Mouse (Mus musculus): Measurements from ENCODE around the gene Tnfaip1. TPM values are rescaled to one million over a fixed set of nuclear protein-coding genes. Genes with fewer than 3 reads are reported as not detected.

Tnfaip1 gene
- polyA plus RNA-seq, 1 experiment = 38.2 TPM

GRCm38 (mm10) chr11:78547718-78548460 lies 11.8 kb upstream of the Tnfaip1 start:
- Histone ChIP-seq H3K9me3 (replicated peaks; ENCODE audit: control insufficient read depth, insufficient read depth, low read length, poor library complexity, severe bottlenecking) (no peaks in the 10 kb centered on the region), H3K36me3 (ENCODE audit: control insufficient read depth, insufficient read depth, low read length, poor library complexity, severe bottlenecking) (peaks cover 14% of the 10 kb centered on the region), H3K4me1 (ENCODE audit: control insufficient read depth, insufficient read depth, low read length) (no peaks in the 10 kb centered on the region), H3K9ac (ENCODE audit: low read depth, poor library complexity, severe bottlenecking) (peak overlapping the region; percentile 77; the same call in 1 of the 2 replicates), H3K27me3 (ENCODE audit: control insufficient read depth, insufficient read depth, low read length, poor library complexity, severe bottlenecking) (no peaks in the 10 kb centered on the region), H3K4me3 (ENCODE audit: low read depth, low read length) (no peak overlapping the region), H3K27ac (ENCODE audit: insufficient read depth, low read length) (no peak overlapping the region)
- TF ChIP-seq CTCF (IDR thresholded peaks at IDR 0.05; ENCODE audit: low read depth, low read length) (no peak), POLR2A (IDR thresholded peaks at IDR 0.05; ENCODE audit: insufficient read depth, low read length) (no peak), EP300 (IDR thresholded peaks at IDR 0.05; ENCODE audit: insufficient read depth, low read depth, low read length) (no peak)

- Histone ChIP-seq H3K27me3 (ENCODE audit: control insufficient read depth, insufficient read depth, low read length, poor library complexity, severe bottlenecking) (no peaks in the 10 kb centered on the region), H3K27ac (ENCODE audit: insufficient read depth, low read length) (no peak overlapping the region), H3K9me3 (replicated peaks; ENCODE audit: control insufficient read depth, insufficient read depth, low read length, poor library complexity, severe bottlenecking) (no peaks in the 10 kb centered on the region), H3K9ac (ENCODE audit: low read depth, poor library complexity, severe bottlenecking) (no peak overlapping the region), H3K4me3 (ENCODE audit: low read depth, low read length) (no peak overlapping the region), H3K4me1 (ENCODE audit: control insufficient read depth, insufficient read depth, low read length) (no peaks in the 10 kb centered on the region), H3K36me3 (ENCODE audit: control insufficient read depth, insufficient read depth, low read length, poor library complexity, severe bottlenecking) (peaks cover 36% of the 10 kb centered on the region)
- TF ChIP-seq POLR2A (IDR thresholded peaks at IDR 0.05; ENCODE audit: insufficient read depth, low read length) = no peak
- no peak for TF ChIP-seq EP300 (IDR thresholded peaks at IDR 0.05; ENCODE audit: insufficient read depth, low read depth, low read length)
- TF ChIP-seq CTCF (IDR thresholded peaks at IDR 0.05; ENCODE audit: low read depth, low read length) = no peak
Measured at GRCm38 (mm10) chr11:78545181-78545580, 9.0 kb upstream of the Tnfaip1 start.

GRCm38 (mm10) chr11:78544449-78545111 lies 8.4 kb upstream of the Tnfaip1 start:
- Histone ChIP-seq H3K27ac (ENCODE audit: insufficient read depth, low read length) (no peak overlapping the region), H3K36me3 (ENCODE audit: control insufficient read depth, insufficient read depth, low read length, poor library complexity, severe bottlenecking) (peaks cover 37% of the 10 kb centered on the region), H3K27me3 (ENCODE audit: control insufficient read depth, insufficient read depth, low read length, poor library complexity, severe bottlenecking) (no peaks in the 10 kb centered on the region), H3K9ac (ENCODE audit: low read depth, poor library complexity, severe bottlenecking) (no peak overlapping the region), H3K4me3 (ENCODE audit: low read depth, low read length) (no peak overlapping the region), H3K9me3 (replicated peaks; ENCODE audit: control insufficient read depth, insufficient read depth, low read length, poor library complexity, severe bottlenecking) (no peaks in the 10 kb centered on the region), H3K4me1 (ENCODE audit: control insufficient read depth, insufficient read depth, low read length) (no peaks in the 10 kb centered on the region)
- TF ChIP-seq CTCF (IDR thresholded peaks at IDR 0.05; ENCODE audit: low read depth, low read length) (no peak), EP300 (IDR thresholded peaks at IDR 0.05; ENCODE audit: insufficient read depth, low read depth, low read length) (no peak), POLR2A (IDR thresholded peaks at IDR 0.05; ENCODE audit: insufficient read depth, low read length) (no peak)

- Histone ChIP-seq H3K36me3 (ENCODE audit: control insufficient read depth, insufficient read depth, low read length, poor library complexity, severe bottlenecking) (peaks cover 37% of the 10 kb centered on the region), H3K9me3 (replicated peaks; ENCODE audit: control insufficient read depth, insufficient read depth, low read length, poor library complexity, severe bottlenecking) (no peaks in the 10 kb centered on the region), H3K4me3 (ENCODE audit: low read depth, low read length) (no peak overlapping the region), H3K9ac (ENCODE audit: low read depth, poor library complexity, severe bottlenecking) (no peak overlapping the region), H3K27me3 (ENCODE audit: control insufficient read depth, insufficient read depth, low read length, poor library complexity, severe bottlenecking) (no peaks in the 10 kb centered on the region), H3K4me1 (ENCODE audit: control insufficient read depth, insufficient read depth, low read length) (peaks cover 3% of the 10 kb centered on the region), H3K27ac (ENCODE audit: insufficient read depth, low read length) (no peak overlapping the region)
- TF ChIP-seq EP300 (IDR thresholded peaks at IDR 0.05; ENCODE audit: insufficient read depth, low read depth, low read length) (no peak), CTCF (IDR thresholded peaks at IDR 0.05; ENCODE audit: low read depth, low read length) (no peak), POLR2A (IDR thresholded peaks at IDR 0.05; ENCODE audit: insufficient read depth, low read length) (no peak)
Measured at GRCm38 (mm10) chr11:78540358-78540757, 4.2 kb upstream of the Tnfaip1 start.

GRCm38 (mm10) chr11:78536690-78537084 lies 555 bp upstream of the Tnfaip1 start:
- TF ChIP-seq CTCF (IDR thresholded peaks at IDR 0.05; ENCODE audit: low read depth, low read length) (no peak), POLR2A (IDR thresholded peaks at IDR 0.05; ENCODE audit: insufficient read depth, low read length) (no peak), EP300 (IDR thresholded peaks at IDR 0.05; ENCODE audit: insufficient read depth, low read depth, low read length) (no peak)
- peaks cover 3% of the 10 kb centered on the region for H3K4me1 ChIP-seq (ENCODE audit: control insufficient read depth, insufficient read depth, low read length)
- H3K27ac ChIP-seq (ENCODE audit: insufficient read depth, low read length) = no peak overlapping the region
- H3K9me3 ChIP-seq (replicated peaks; ENCODE audit: control insufficient read depth, insufficient read depth, low read length, poor library complexity, severe bottlenecking) = no peaks in the 10 kb centered on the region
- no peaks in the 10 kb centered on the region for H3K27me3 ChIP-seq (ENCODE audit: control insufficient read depth, insufficient read depth, low read length, poor library complexity, severe bottlenecking)
- peak overlapping the region; percentile 74 for H3K9ac ChIP-seq (ENCODE audit: low read depth, poor library complexity, severe bottlenecking)
- H3K36me3 ChIP-seq (ENCODE audit: control insufficient read depth, insufficient read depth, low read length, poor library complexity, severe bottlenecking) = peaks cover 20% of the 10 kb centered on the region
- H3K4me3 ChIP-seq (ENCODE audit: low read depth, low read length) = peak overlapping the region; percentile 85

Data from ES-Bruce4 (cell line).